Mouse (Mus musculus) lung, embryonic 14.5 days (tissue): ENCODE results near the gene Ccna2. TPM values are rescaled to one million over a fixed set of nuclear protein-coding genes. Genes with fewer than 3 reads are reported as not detected.

ENCODE experiments used
- ATAC-seq: fragments of 200-750 bp; cut with Nextera tagmentation; 2 replicates; pipeline ENCODE4 v1.8.0; 2017; ENCODE audit warnings: mild to moderate bottlenecking, moderate TSS enrichment, moderate library complexity; ENCODE audit not compliant: insufficient read depth
- DNase-seq: peaks from one replicate; pipeline ENCODE4 v3.0.0-alpha.2; 2015
- H3K27ac ChIP-seq: fragments of 300-500 bp; sonication (generic); 2 replicates; pipeline ENCODE4 v1.5.1; 2014; ENCODE audit warnings: low read depth, mild to moderate bottlenecking, moderate library complexity
- H3K27me3 ChIP-seq: fragments of 300-500 bp; sonication (generic); 2 replicates; pipeline ENCODE4 v1.6.1; 2014; ENCODE audit warnings: low read length, control low read depth; ENCODE audit not compliant: insufficient read depth
- H3K36me3 ChIP-seq: fragments of 300-500 bp; sonication (generic); 2 replicates; pipeline ENCODE4 v1.6.1; 2014; ENCODE audit warnings: control low read depth; ENCODE audit not compliant: insufficient read depth
- H3K4me1 ChIP-seq: fragments of 300-500 bp; sonication (generic); 2 replicates; pipeline ENCODE4 v1.6.1; 2014; ENCODE audit warnings: antibody characterized with exemption, control low read depth; ENCODE audit not compliant: insufficient read depth
- H3K4me2 ChIP-seq: fragments of 300-500 bp; sonication (generic); 2 replicates; pipeline ENCODE4 v1.6.1; 2014; ENCODE audit warnings: mild to moderate bottlenecking
- H3K4me3 ChIP-seq: fragments of 300-500 bp; sonication (generic); 2 replicates; pipeline ENCODE4 v1.5.1; 2014; ENCODE audit warnings: low read depth, low read length
- H3K9ac ChIP-seq: fragments of 300-500 bp; sonication (generic); 2 replicates; pipeline ENCODE4 v1.6.1; 2014
- H3K9me3 ChIP-seq: fragments of 300-500 bp; sonication (generic); 2 replicates; pipeline ENCODE4 v1.6.1; 2016; ENCODE audit warnings: low read depth, low read length, control low read depth
- CTCF ChIP-seq: IDR thresholded peaks from 2 replicates; pipeline ENCODE4 v1.5.1; 2016; ENCODE audit warnings: antibody characterized with exemption, low read depth
- WGBS: fragments of 180-500 bp; shearing (Covaris S2); extraction: QIAGEN DNeasy Blood & Tissue Kit; methylation state at CpG from one replicate; pipeline ENCODE4 v1.1.7; 2014; 5-methylcytosine and 5-hydroxymethylcytosine counted together
- polyA plus RNA-seq: library from polyadenylated mRNA; unstranded; fragments of >200 nt; fragmentation: Nextera tagmentation; extraction: Ambion mirVana; gene quantifications from 2 replicates; pipeline ENCODE4 v1.2.1, GENCODE M21; 2014

Gene Ccna2
- polyA plus RNA-seq, 1 experiment from 2014 or later: 285 TPM

- H3K9ac ChIP-seq: no peak overlapping the region
- H3K4me3 ChIP-seq: no peak overlapping the region
- H3K27ac ChIP-seq: no peak overlapping the region
- H3K4me1 ChIP-seq: peaks cover 18% of the 10 kb centered on the region
- no peak for TF ChIP-seq CTCF
- peak; percentile 49 for DNase-seq
- H3K4me2 ChIP-seq: no peak overlapping the region
- H3K9me3 ChIP-seq: no peaks in the 10 kb centered on the region
- H3K27me3 ChIP-seq: no peaks in the 10 kb centered on the region
- H3K36me3 ChIP-seq: no peaks in the 10 kb centered on the region
- 3% methylated on average over 1 of the region's 1 CpGs for WGBS
- ATAC-seq: 0 out of 2 replicates have a peak, but pooled peaks have one; percentile 16
Measured at GRCm38 (mm10) chr3:36533201-36533672, 38.7 kb downstream of the Ccna2 start.

- Histone ChIP-seq H3K4me2 (peak overlapping the region; percentile 56), H3K9me3 (no peaks in the 10 kb centered on the region), H3K27me3 (no peaks in the 10 kb centered on the region), H3K36me3 (no peaks in the 10 kb centered on the region), H3K9ac (no peak overlapping the region), H3K4me1 (peaks cover 18% of the 10 kb centered on the region), H3K27ac (no peak overlapping the region), H3K4me3 (no peak overlapping the region)
- no peak for TF ChIP-seq CTCF
- DNase-seq (peak; percentile 12), ATAC-seq (no peak)
- 27% methylated on average over 7 of the region's 7 CpGs for WGBS
Measured at GRCm38 (mm10) chr3:36532738-36533137, 39.2 kb downstream of the Ccna2 start.

DNA sequence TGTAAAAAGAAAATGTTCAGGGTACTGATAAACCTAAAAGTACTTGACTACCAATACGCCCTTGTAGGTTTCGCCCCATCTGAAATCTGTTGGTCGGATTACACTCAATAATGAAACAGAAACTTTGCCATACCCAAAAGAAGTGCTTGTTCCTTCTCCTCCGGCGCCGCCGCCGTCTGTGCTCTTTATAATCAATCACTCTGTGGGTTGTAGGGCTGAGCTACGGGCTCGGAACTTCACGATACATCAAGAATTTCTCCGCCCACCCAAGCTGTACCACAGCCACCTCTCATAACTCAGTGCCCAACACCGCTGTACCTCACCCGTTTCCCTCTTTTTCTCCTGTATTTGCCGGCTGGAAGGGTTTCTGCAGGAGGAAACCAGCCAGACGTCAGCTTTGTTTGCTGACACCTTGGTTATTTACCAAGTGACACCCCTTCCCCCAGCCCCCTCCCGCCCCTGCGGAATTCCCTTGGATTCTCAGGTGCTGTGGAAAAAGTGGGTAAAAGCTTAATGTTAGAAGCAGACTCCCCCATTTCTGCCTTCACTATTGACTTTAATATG lies 39.9 kb downstream of the Ccna2 start:
- H3K9ac ChIP-seq: peak overlapping the region; percentile 41
- ATAC-seq: no peak
- 2% methylated on average over 18 of the region's 18 CpGs for WGBS

GRCm38 (mm10) chr3:36531242-36531641 lies 40.7 kb downstream of the Ccna2 start:
- TF ChIP-seq CTCF: no peak
- 22% methylated on average over 2 of the region's 2 CpGs for WGBS
- no peaks in the 10 kb centered on the region for H3K27me3 ChIP-seq
- peak overlapping the region; percentile 56 for H3K4me2 ChIP-seq
- no peak overlapping the region for H3K9ac ChIP-seq
- H3K36me3 ChIP-seq: no peaks in the 10 kb centered on the region
- no peak overlapping the region for H3K4me3 ChIP-seq
- H3K4me1 ChIP-seq: peaks cover 18% of the 10 kb centered on the region
- ATAC-seq (no peak), DNase-seq (peak; percentile 42)
- H3K9me3 ChIP-seq: no peaks in the 10 kb centered on the region
- H3K27ac ChIP-seq: no peak overlapping the region

More for the DNA sequence above, 39.9 kb downstream of the Ccna2 start:
- no peaks in the 10 kb centered on the region for H3K36me3 ChIP-seq
- no peaks in the 10 kb centered on the region for H3K27me3 ChIP-seq
- DNase-seq: peak; percentile 64
- H3K9me3 ChIP-seq: no peaks in the 10 kb centered on the region
- peaks cover 18% of the 10 kb centered on the region for H3K4me1 ChIP-seq
- peak overlapping the region; percentile 56 for H3K4me2 ChIP-seq
- TF ChIP-seq CTCF: no peak
- peak overlapping the region; percentile 30 for H3K4me3 ChIP-seq
- no peak overlapping the region for H3K27ac ChIP-seq

- Histone ChIP-seq H3K27me3 (no peaks in the 10 kb centered on the region), H3K4me1 (peaks cover 18% of the 10 kb centered on the region), H3K9ac (no peak overlapping the region), H3K9me3 (no peaks in the 10 kb centered on the region), H3K36me3 (no peaks in the 10 kb centered on the region), H3K4me2 (no peak overlapping the region), H3K27ac (peak overlapping the region; percentile 46; the same call in 1 of the 2 replicates), H3K4me3 (no peak overlapping the region)
- WGBS: 64% methylated on average over 5 of the region's 5 CpGs
- no peak for TF ChIP-seq CTCF
- DNase-seq: no peak
- no peak for ATAC-seq
Measured at GRCm38 (mm10) chr3:36530781-36531180, 41.2 kb downstream of the Ccna2 start.

DNA sequence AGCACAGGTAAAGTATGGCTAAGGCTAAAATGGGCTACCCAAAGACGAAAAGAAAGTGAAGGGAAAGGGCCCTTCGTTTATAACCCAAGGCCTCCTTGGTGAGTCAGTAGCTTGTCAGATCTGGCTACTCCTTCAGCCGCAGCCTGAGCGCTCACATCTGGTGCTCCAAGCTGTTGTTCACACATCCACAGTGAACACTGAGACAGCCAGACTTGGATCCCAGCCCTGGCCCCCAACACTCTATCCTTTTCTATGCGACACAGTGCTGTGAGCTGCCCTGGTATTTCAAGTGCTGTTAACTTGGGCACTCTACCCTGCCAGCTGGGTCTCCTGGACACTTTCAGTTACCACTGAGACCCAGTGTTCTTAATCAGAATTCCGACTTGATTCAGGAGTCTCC lies 41.6 kb downstream of the Ccna2 start:
- H3K4me3 ChIP-seq: no peak overlapping the region
- 50% methylated on average over 6 of the region's 6 CpGs for WGBS
- no peak for TF ChIP-seq CTCF
- H3K4me2 ChIP-seq: no peak overlapping the region
- H3K9me3 ChIP-seq: no peaks in the 10 kb centered on the region
- H3K9ac ChIP-seq: no peak overlapping the region
- ATAC-seq: peak; percentile 91
- H3K27ac ChIP-seq: no peak overlapping the region
- no peaks in the 10 kb centered on the region for H3K36me3 ChIP-seq
- H3K27me3 ChIP-seq: no peaks in the 10 kb centered on the region
- DNase-seq: peak; percentile 87
- H3K4me1 ChIP-seq: peaks cover 18% of the 10 kb centered on the region

GRCm38 (mm10) chr3:36524466-36524865 lies 47.5 kb downstream of the Ccna2 start:
- WGBS: 65% methylated on average over 3 of the region's 3 CpGs
- H3K4me3 ChIP-seq: no peak overlapping the region
- no peak overlapping the region for H3K9ac ChIP-seq
- H3K36me3 ChIP-seq: no peaks in the 10 kb centered on the region
- no peak overlapping the region for H3K27ac ChIP-seq
- H3K4me1 ChIP-seq: no peaks in the 10 kb centered on the region
- no peak for TF ChIP-seq CTCF
- no peak for DNase-seq
- no peak overlapping the region for H3K4me2 ChIP-seq
- peaks cover 28% of the 10 kb centered on the region for H3K27me3 ChIP-seq
- ATAC-seq: no peak
- no peaks in the 10 kb centered on the region for H3K9me3 ChIP-seq
